Mouse (Mus musculus) neural tube, embryonic 13.5 days (tissue): ENCODE data around the gene Hhatl. TPM values are rescaled to one million over a fixed set of nuclear protein-coding genes. Genes with fewer than 3 reads are reported as not detected.

Experiments used
- ATAC-seq: fragments of 200-750 bp; cut with Nextera tagmentation; 2 replicates; pipeline ENCODE4 v1.8.0; 2017; ENCODE audit warnings: low read depth, mild to moderate bottlenecking, moderate TSS enrichment, moderate library complexity
- H3K27ac ChIP-seq: fragments of 300-500 bp; sonication (generic); replicated peaks from 2 replicates; pipeline ENCODE4 v1.5.1; 2015; ENCODE audit warnings: moderate library complexity, mild to moderate bottlenecking, inconsistent platforms
- H3K27me3 ChIP-seq: fragments of 300-500 bp; sonication (generic); 2 replicates; pipeline ENCODE4 v1.6.1; 2015; ENCODE audit warnings: mild to moderate bottlenecking, inconsistent platforms
- H3K36me3 ChIP-seq: fragments of 300-500 bp; sonication (generic); 2 replicates; pipeline ENCODE4 v1.6.1; 2015; ENCODE audit warnings: mild to moderate bottlenecking, inconsistent platforms
- H3K4me1 ChIP-seq: fragments of 300-500 bp; sonication (generic); replicated peaks from 2 replicates; pipeline ENCODE4 v1.6.1; 2015; ENCODE audit warnings: inconsistent platforms
- H3K4me2 ChIP-seq: fragments of 300-500 bp; sonication (generic); 2 replicates; pipeline ENCODE4 v1.6.1; 2015; ENCODE audit warnings: inconsistent platforms, mild to moderate bottlenecking, moderate library complexity
- H3K4me3 ChIP-seq: fragments of 300-500 bp; sonication (generic); 2 replicates; pipeline ENCODE4 v1.5.1; 2015; ENCODE audit warnings: mild to moderate bottlenecking, inconsistent platforms
- H3K9ac ChIP-seq: fragments of 300-500 bp; sonication (generic); 2 replicates; pipeline ENCODE4 v1.6.1; 2015; ENCODE audit warnings: moderate library complexity, mild to moderate bottlenecking, inconsistent platforms
- H3K9me3 ChIP-seq: fragments of 300-500 bp; sonication (generic); 2 replicates; pipeline ENCODE4 v1.6.1; 2016; ENCODE audit warnings: inconsistent platforms
- WGBS: fragments of 180-500 bp; shearing (Covaris S2); methylation state at CpG from one replicate; pipeline ENCODE4 v1.1.7; 2015; 5-methylcytosine and 5-hydroxymethylcytosine counted together
- polyA plus RNA-seq: library from polyadenylated mRNA; unstranded; fragments of >200 nt; fragmentation: Nextera tagmentation; extraction: Ambion mirVana; gene quantifications from 2 replicates; pipeline ENCODE4 v1.2.1, GENCODE M21; 2015

The Hhatl gene
- polyA plus RNA-seq, 1 experiment from 2014 or later, result 0.10 TPM

- H3K27me3 ChIP-seq, result no peaks in the 10 kb centered on the region
- no peak overlapping the region for H3K27ac ChIP-seq
- no peak for ATAC-seq
- no peak overlapping the region for H3K9ac ChIP-seq
- no peaks in the 10 kb centered on the region for H3K9me3 ChIP-seq
- 86% methylated on average over 3 of the region's 3 CpGs for WGBS
- H3K36me3 ChIP-seq, result peaks cover 47% of the 10 kb centered on the region
- peaks cover 34% of the 10 kb centered on the region for H3K4me1 ChIP-seq
- no peak overlapping the region for H3K4me2 ChIP-seq
- no peak overlapping the region for H3K4me3 ChIP-seq
Measured at GRCm38 (mm10) chr9:121756785-121757184, 35.5 kb downstream of the Hhatl start.

DNA sequence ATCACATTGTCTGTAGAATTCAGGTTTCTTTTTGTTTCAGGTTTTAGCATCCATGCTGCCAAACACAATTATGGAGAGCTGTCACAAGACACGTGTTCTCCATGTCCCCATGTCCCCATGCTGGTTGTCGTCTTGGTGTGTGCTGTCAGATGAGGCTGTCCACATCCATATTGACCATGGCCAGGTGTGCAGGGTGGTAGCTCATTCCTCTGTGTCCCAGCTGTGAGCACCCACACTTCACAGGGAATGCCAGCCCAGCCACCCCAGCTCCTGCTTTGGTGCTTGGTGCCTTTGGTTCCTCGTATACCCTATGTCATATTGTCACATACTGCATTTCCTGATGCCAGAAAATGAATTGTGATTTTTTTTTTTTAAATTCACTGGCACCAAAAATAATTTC is 37.7 kb downstream of the Hhatl start:
- no peak for ATAC-seq
- WGBS, result 91% methylated on average over 3 of the region's 3 CpGs
- H3K4me3 ChIP-seq, result no peak overlapping the region
- H3K9me3 ChIP-seq, result no peaks in the 10 kb centered on the region
- no peak overlapping the region for H3K4me2 ChIP-seq
- H3K36me3 ChIP-seq, result peaks cover 68% of the 10 kb centered on the region
- no peak overlapping the region for H3K9ac ChIP-seq
- peaks cover 19% of the 10 kb centered on the region for H3K4me1 ChIP-seq
- no peak overlapping the region for H3K27ac ChIP-seq
- no peaks in the 10 kb centered on the region for H3K27me3 ChIP-seq

- Histone ChIP-seq H3K9me3 (no peaks in the 10 kb centered on the region), H3K27me3 (no peaks in the 10 kb centered on the region), H3K36me3 (peaks cover 87% of the 10 kb centered on the region), H3K4me1 (peaks cover 4% of the 10 kb centered on the region), H3K27ac (no peak overlapping the region), H3K4me2 (no peak overlapping the region), H3K4me3 (no peak overlapping the region), H3K9ac (no peak overlapping the region)
- no peak for ATAC-seq
- 97% methylated on average over 9 of the region's 9 CpGs for WGBS
Measured at GRCm38 (mm10) chr9:121752774-121753173, 39.5 kb downstream of the Hhatl start.

GRCm38 (mm10) chr9:121744051-121744450 is 48.3 kb downstream of the Hhatl start:
- Histone ChIP-seq H3K27me3 (no peaks in the 10 kb centered on the region), H3K36me3 (peaks cover 82% of the 10 kb centered on the region), H3K4me2 (no peak overlapping the region), H3K9ac (no peak overlapping the region), H3K4me1 (no peaks in the 10 kb centered on the region), H3K4me3 (no peak overlapping the region), H3K27ac (no peak overlapping the region), H3K9me3 (no peaks in the 10 kb centered on the region)
- 94% methylated on average over 8 of the region's 8 CpGs for WGBS
- no peak for ATAC-seq

GRCm38 (mm10) chr9:121741168-121741567 is 51.1 kb downstream of the Hhatl start:
- H3K27me3 ChIP-seq, result no peaks in the 10 kb centered on the region
- no peak for ATAC-seq
- H3K9me3 ChIP-seq, result no peaks in the 10 kb centered on the region
- H3K36me3 ChIP-seq, result peaks cover 59% of the 10 kb centered on the region
- no peak overlapping the region for H3K27ac ChIP-seq
- 95% methylated on average over 3 of the region's 3 CpGs for WGBS
- H3K4me3 ChIP-seq, result no peak overlapping the region
- H3K4me2 ChIP-seq, result no peak overlapping the region
- no peak overlapping the region for H3K9ac ChIP-seq
- H3K4me1 ChIP-seq, result no peaks in the 10 kb centered on the region

- H3K36me3 ChIP-seq, result peaks cover 56% of the 10 kb centered on the region
- no peak overlapping the region for H3K9ac ChIP-seq
- H3K27me3 ChIP-seq, result no peaks in the 10 kb centered on the region
- no peak for ATAC-seq
- H3K4me1 ChIP-seq, result no peaks in the 10 kb centered on the region
- no peak overlapping the region for H3K4me3 ChIP-seq
- 86% methylated on average over 6 of the region's 6 CpGs for WGBS
- H3K9me3 ChIP-seq, result no peaks in the 10 kb centered on the region
- H3K27ac ChIP-seq, result no peak overlapping the region
- no peak overlapping the region for H3K4me2 ChIP-seq
Measured at GRCm38 (mm10) chr9:121740490-121740889, 51.8 kb downstream of the Hhatl start.

Other genes starting within 250 kb of the Hhatl start
- gene Lyzl4, start 150.4 kb downstream of the Hhatl start, polyA plus RNA-seq, result not detected in 2 replicates
- 0.25 and 1.0 TPM in 2 replicates for gene Vipr1, start 149.8 kb downstream of the Hhatl start, polyA plus RNA-seq
- gene Sec22c, start 87.0 kb downstream of the Hhatl start, polyA plus RNA-seq, result 22.7 and 25.2 TPM in 2 replicates
- 162 and 189 TPM in 2 replicates for gene Ss18l2, start 82.2 kb downstream of the Hhatl start, polyA plus RNA-seq
- gene Nktr, start 73.3 kb downstream of the Hhatl start, polyA plus RNA-seq, result 56.5 and 58.6 TPM in 2 replicates
- 18.2 and 19.2 TPM in 2 replicates for gene Zfp651, start 33.2 kb downstream of the Hhatl start, polyA plus RNA-seq
- 0.95 and 2.0 TPM in 2 replicates for gene Klhl40, start 14.9 kb downstream of the Hhatl start, polyA plus RNA-seq
- gene Ccdc13, start 47.0 kb upstream of the Hhatl start, polyA plus RNA-seq, result 2.8 and 3.0 TPM in 2 replicates
- 129 and 150 TPM in 2 replicates for gene Higd1a, start 65.9 kb upstream of the Hhatl start, polyA plus RNA-seq
- gene Ackr2, start 105.8 kb upstream of the Hhatl start, polyA plus RNA-seq, result 1.2 and 1.4 TPM in 2 replicates
- not detected in 2 replicates for gene Cyp8b1, start 123.8 kb upstream of the Hhatl start, polyA plus RNA-seq
- 2.8 and 3.5 TPM in 2 replicates for gene Fam198a, start 158.5 kb upstream of the Hhatl start, polyA plus RNA-seq
- 22.1 and 25.1 TPM in 2 replicates for gene Pomgnt2, start 204.6 kb upstream of the Hhatl start, polyA plus RNA-seq